Mouse (Mus musculus) effector memory CD4-positive, alpha-beta T cell, adult 5 months (primary cell): ENCODE measurements around the gene Aptx. TPM values are rescaled to one million over a fixed set of nuclear protein-coding genes. Genes with fewer than 3 reads are reported as not detected.

Experiments used
- polyA plus RNA-seq: library from polyadenylated mRNA; unstranded; fragments of 100-300 nt; shearing (Covaris generic); gene quantifications from one replicate; pipeline ENCODE4 v1.2.1, GENCODE M21; 2017

Aptx gene
- polyA plus RNA-seq = 21.2 TPM

GRCm38 (mm10) chr4:40702797-40703709 is at the start of gene Aptx:
Aptx (minus strand) TSS chr4:40703194.

GRCm38 (mm10) chr4:40722011-40722666 is 19.1 kb upstream of the Aptx start, which contains the start of gene Dnaja1:
Dnaja1 (plus strand) TSS chr4:40722150.

Other genes with a start within 250 kb of the Aptx start
- gene Tmem215, start 231.0 kb downstream of the Aptx start, polyA plus RNA-seq = not detected
- 812 TPM for gene Dnaja1, start 19.0 kb upstream of the Aptx start, polyA plus RNA-seq
- 93.8 TPM for gene Smu1, start 54.7 kb upstream of the Aptx start, polyA plus RNA-seq
- 121 TPM for gene B4galt1, start 150.8 kb upstream of the Aptx start, polyA plus RNA-seq
- not detected for gene Spink4, start 216.9 kb upstream of the Aptx start, polyA plus RNA-seq
- 153 TPM for gene Bag1, start 245.1 kb upstream of the Aptx start, polyA plus RNA-seq
- gene Chmp5, start 245.2 kb upstream of the Aptx start, polyA plus RNA-seq = 52.9 TPM